Mouse (Mus musculus) heart, embryonic 12.5 days (tissue): ENCODE results near the gene Copa. TPM values are rescaled to one million over a fixed set of nuclear protein-coding genes. Genes with fewer than 3 reads are reported as not detected.

Source experiments
- ATAC-seq: fragments of 200-750 bp; cut with Nextera tagmentation; 2 replicates; pipeline ENCODE4 v1.8.0; 2017; ENCODE audit warnings: moderate TSS enrichment, moderate library complexity; ENCODE audit not compliant: insufficient number of reproducible peaks, low FRiP score
- H3K27ac ChIP-seq: fragments of 300-500 bp; sonication (generic); 2 replicates; pipeline ENCODE4 v1.5.1; 2016; ENCODE audit warnings: mild to moderate bottlenecking, moderate library complexity; ENCODE audit not compliant: poor library complexity, severe bottlenecking
- H3K27me3 ChIP-seq: fragments of 300-500 bp; sonication (generic); replicated peaks from 2 replicates; pipeline ENCODE4 v1.6.1; 2016; ENCODE audit warnings: mild to moderate bottlenecking, moderate library complexity
- H3K36me3 ChIP-seq: fragments of 300-500 bp; sonication (generic); 2 replicates; pipeline ENCODE4 v1.6.1; 2016; ENCODE audit warnings: mild to moderate bottlenecking, moderate library complexity
- H3K4me1 ChIP-seq: fragments of 300-500 bp; sonication (generic); replicated peaks from 2 replicates; pipeline ENCODE4 v1.6.1; 2016; ENCODE audit warnings: mild to moderate bottlenecking
- H3K4me2 ChIP-seq: fragments of 300-500 bp; sonication (generic); 2 replicates; pipeline ENCODE4 v1.6.1; 2016; ENCODE audit warnings: mild to moderate bottlenecking, moderate library complexity
- H3K4me3 ChIP-seq: fragments of 300-500 bp; sonication (generic); 2 replicates; pipeline ENCODE4 v1.5.1; 2016; ENCODE audit warnings: mild to moderate bottlenecking
- H3K9ac ChIP-seq: fragments of 300-500 bp; sonication (generic); 2 replicates; pipeline ENCODE4 v1.6.1; 2016; ENCODE audit warnings: mild to moderate bottlenecking, moderate library complexity
- H3K9me3 ChIP-seq: fragments of 300-500 bp; sonication (generic); replicated peaks from 2 replicates; pipeline ENCODE4 v1.6.1; 2016; ENCODE audit warnings: mild to moderate bottlenecking, moderate library complexity
- WGBS: fragments of 180-500 bp; shearing (Covaris S2); methylation state at CpG from one replicate; pipeline ENCODE4 v1.1.7; 2016; 5-methylcytosine and 5-hydroxymethylcytosine counted together
- polyA plus RNA-seq: library from polyadenylated mRNA; unstranded; fragments of >200 nt; fragmentation: Nextera tagmentation; extraction: Ambion mirVana; gene quantifications from 2 replicates; pipeline ENCODE4 v1.2.1, GENCODE M21; 2016

Copa gene
- polyA plus RNA-seq, 1 experiment from 2014 or later = 219 TPM

GRCm38 (mm10) chr1:172124572-172124971, 42.2 kb downstream of the Copa start:
- Histone ChIP-seq H3K9me3 (no peaks in the 10 kb centered on the region), H3K27me3 (no peaks in the 10 kb centered on the region), H3K4me3 (no peak overlapping the region), H3K9ac (no peak overlapping the region), H3K27ac (no peak overlapping the region), H3K36me3 (peaks cover 55% of the 10 kb centered on the region), H3K4me1 (peaks cover 12% of the 10 kb centered on the region), H3K4me2 (no peak overlapping the region)
- 75% methylated on average over 6 of the region's 6 CpGs for WGBS
- no peak for ATAC-seq

DNA sequence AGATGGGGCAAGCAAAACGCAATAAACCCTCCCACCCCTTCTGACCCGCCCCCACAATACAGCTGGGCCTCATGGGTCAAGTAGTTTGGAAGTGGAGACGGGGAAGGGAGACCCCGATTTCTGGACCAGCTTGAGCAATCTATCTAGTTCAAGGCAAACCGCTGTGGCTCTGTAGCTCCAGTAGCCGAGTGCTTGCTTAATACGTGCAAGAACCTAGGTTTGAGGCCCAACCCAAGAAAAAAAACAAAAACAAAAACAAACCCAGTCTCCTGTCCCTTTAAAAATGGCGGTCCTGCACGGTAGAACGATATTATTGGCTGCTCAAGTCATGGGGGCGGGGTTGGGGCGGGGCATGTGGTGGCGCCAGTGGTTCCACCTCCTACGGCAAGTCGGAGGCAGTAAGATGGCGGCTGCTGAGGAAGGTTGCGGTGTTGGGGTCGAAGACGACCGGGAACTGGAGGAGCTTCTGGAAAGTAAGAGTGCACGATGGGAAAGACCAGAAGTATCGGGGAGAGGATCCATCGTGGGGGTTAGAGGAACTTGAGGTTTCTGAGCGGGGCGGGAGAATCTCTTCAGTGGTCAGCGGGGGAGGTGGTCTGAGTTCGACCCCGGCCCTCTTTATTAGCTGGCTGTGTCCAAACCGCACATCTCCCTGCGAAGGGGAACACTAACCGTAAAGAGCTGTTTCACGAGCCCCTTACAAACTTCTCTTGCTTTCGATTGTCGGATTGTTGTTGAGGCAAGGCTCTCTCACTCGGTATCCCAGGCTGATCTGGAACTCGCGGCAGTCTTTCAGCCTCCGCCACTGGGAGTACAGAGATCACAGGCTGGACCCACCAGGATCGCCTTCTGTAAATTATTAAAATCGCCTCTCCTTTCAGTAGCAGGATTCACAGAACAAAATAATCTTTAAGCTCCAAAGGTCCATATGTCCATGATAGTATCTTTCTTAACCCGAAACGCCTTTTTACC, 44.3 kb downstream of the Copa start, which contains the start of gene Pex19:
Pex19 (plus strand) TSS at position 380 of the 972 bp plus-strand sequence.
- Histone ChIP-seq H3K9ac (peak within 1 kb of the TSS; percentile 96), H3K9me3 (no peaks in the 10 kb centered on the region), H3K27ac (no peak within 1 kb of the TSS; the same call in 1 of the 2 replicates), H3K4me3 (peak within 1 kb of the TSS; percentile 87), H3K4me1 (peaks cover 12% of the 10 kb centered on the region), H3K4me2 (peak within 1 kb of the TSS; percentile 79), H3K36me3 (peaks cover 55% of the 10 kb centered on the region), H3K27me3 (no peaks in the 10 kb centered on the region)
- under 1% methylated on average over 42 of the region's 42 CpGs for WGBS
- ATAC-seq = peak; percentile 98

- no peak for ATAC-seq
- 38% methylated on average over 5 of the region's 5 CpGs for WGBS
- H3K27me3 ChIP-seq = no peaks in the 10 kb centered on the region
- H3K4me1 ChIP-seq = peaks cover 12% of the 10 kb centered on the region
- peak overlapping the region; percentile 87 for H3K4me3 ChIP-seq
- H3K9ac ChIP-seq = peak overlapping the region; percentile 96
- H3K4me2 ChIP-seq = peak overlapping the region; percentile 79
- H3K9me3 ChIP-seq = no peaks in the 10 kb centered on the region
- H3K36me3 ChIP-seq = peaks cover 55% of the 10 kb centered on the region
- no peak overlapping the region for H3K27ac ChIP-seq
These were observed 45.2 kb downstream of the Copa start for GRCm38 (mm10) chr1:172127487-172127886.

GRCm38 (mm10) chr1:172128563-172128962, 46.2 kb downstream of the Copa start:
- no peak for ATAC-seq
- no peak overlapping the region for H3K27ac ChIP-seq
- no peak overlapping the region for H3K9ac ChIP-seq
- H3K4me1 ChIP-seq = peaks cover 12% of the 10 kb centered on the region
- H3K9me3 ChIP-seq = no peaks in the 10 kb centered on the region
- H3K27me3 ChIP-seq = no peaks in the 10 kb centered on the region
- no peak overlapping the region for H3K4me2 ChIP-seq
- H3K36me3 ChIP-seq = peaks cover 54% of the 10 kb centered on the region
- WGBS = 88% methylated on average over 15 of the region's 15 CpGs
- no peak overlapping the region for H3K4me3 ChIP-seq

GRCm38 (mm10) chr1:172129108-172129507, 46.8 kb downstream of the Copa start:
- WGBS = 62% methylated on average over 2 of the region's 2 CpGs
- no peaks in the 10 kb centered on the region for H3K9me3 ChIP-seq
- H3K27me3 ChIP-seq = no peaks in the 10 kb centered on the region
- H3K9ac ChIP-seq = no peak overlapping the region
- H3K4me1 ChIP-seq = peaks cover 12% of the 10 kb centered on the region
- H3K4me2 ChIP-seq = no peak overlapping the region
- no peak overlapping the region for H3K27ac ChIP-seq
- H3K4me3 ChIP-seq = no peak overlapping the region
- peaks cover 55% of the 10 kb centered on the region for H3K36me3 ChIP-seq
- ATAC-seq = no peak

DNA sequence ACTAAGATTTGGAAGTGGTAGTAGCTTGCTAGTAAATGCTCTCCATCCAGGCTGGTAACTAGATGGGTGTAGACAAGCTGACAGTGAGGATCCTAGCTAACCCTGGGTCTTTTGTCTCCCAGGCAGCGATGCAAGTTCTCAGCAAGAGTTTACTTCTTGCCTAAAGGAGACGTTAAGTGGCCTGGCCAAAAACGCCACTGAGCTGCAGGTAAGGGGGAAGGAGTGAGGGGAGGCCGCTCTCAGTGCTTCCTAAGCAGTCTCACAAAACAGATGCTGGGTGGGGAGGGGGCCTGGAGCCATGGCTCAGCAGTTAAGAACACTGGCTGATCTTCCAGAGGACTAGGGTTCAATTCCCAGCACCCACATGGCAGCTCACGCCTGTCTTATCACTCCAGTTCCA, 47.5 kb downstream of the Copa start:
- Histone ChIP-seq H3K9me3 (no peaks in the 10 kb centered on the region), H3K9ac (no peak overlapping the region), H3K36me3 (peaks cover 62% of the 10 kb centered on the region), H3K27ac (no peak overlapping the region), H3K27me3 (no peaks in the 10 kb centered on the region), H3K4me2 (no peak overlapping the region), H3K4me3 (no peak overlapping the region), H3K4me1 (peaks cover 12% of the 10 kb centered on the region)
- WGBS = 96% methylated on average over 5 of the region's 5 CpGs
- ATAC-seq = no peak

GRCm38 (mm10) chr1:172132319-172132718, 50.0 kb downstream of the Copa start:
- Histone ChIP-seq H3K9me3 (no peaks in the 10 kb centered on the region), H3K27me3 (no peaks in the 10 kb centered on the region), H3K36me3 (peaks cover 76% of the 10 kb centered on the region), H3K4me3 (no peak overlapping the region), H3K4me2 (no peak overlapping the region), H3K27ac (no peak overlapping the region), H3K4me1 (peaks cover 7% of the 10 kb centered on the region), H3K9ac (no peak overlapping the region)
- WGBS = 87% methylated on average over 7 of the region's 7 CpGs
- ATAC-seq = no peak

- Histone ChIP-seq H3K9me3 (no peaks in the 10 kb centered on the region), H3K36me3 (peaks cover 75% of the 10 kb centered on the region), H3K4me2 (no peak overlapping the region), H3K4me1 (no peaks in the 10 kb centered on the region), H3K27ac (no peak overlapping the region), H3K4me3 (no peak overlapping the region), H3K27me3 (no peaks in the 10 kb centered on the region), H3K9ac (no peak overlapping the region)
- whole genome bisulfite sequencing = 77% methylated on average over 7 of the region's 7 CpGs
- ATAC-seq = no peak
These were observed 51.2 kb downstream of the Copa start for GRCm38 (mm10) chr1:172133535-172133934.

- WGBS = 86% methylated on average over 4 of the region's 4 CpGs
- no peak overlapping the region for H3K4me3 ChIP-seq
- H3K9me3 ChIP-seq = no peaks in the 10 kb centered on the region
- no peak overlapping the region for H3K27ac ChIP-seq
- no peaks in the 10 kb centered on the region for H3K27me3 ChIP-seq
- H3K4me2 ChIP-seq = no peak overlapping the region
- peaks cover 69% of the 10 kb centered on the region for H3K36me3 ChIP-seq
- no peak for ATAC-seq
- H3K9ac ChIP-seq = no peak overlapping the region
- no peaks in the 10 kb centered on the region for H3K4me1 ChIP-seq
These were observed 51.7 kb downstream of the Copa start for GRCm38 (mm10) chr1:172134072-172134471.

- no peak for ATAC-seq
- Histone ChIP-seq H3K4me1 (no peaks in the 10 kb centered on the region), H3K36me3 (peaks cover 10% of the 10 kb centered on the region), H3K9ac (no peak overlapping the region), H3K9me3 (no peaks in the 10 kb centered on the region), H3K4me3 (no peak overlapping the region), H3K27me3 (no peaks in the 10 kb centered on the region), H3K4me2 (no peak overlapping the region), H3K27ac (no peak overlapping the region)
- 83% methylated on average over 2 of the region's 2 CpGs for WGBS
These were observed 57.8 kb downstream of the Copa start for GRCm38 (mm10) chr1:172140160-172140559.

DNA sequence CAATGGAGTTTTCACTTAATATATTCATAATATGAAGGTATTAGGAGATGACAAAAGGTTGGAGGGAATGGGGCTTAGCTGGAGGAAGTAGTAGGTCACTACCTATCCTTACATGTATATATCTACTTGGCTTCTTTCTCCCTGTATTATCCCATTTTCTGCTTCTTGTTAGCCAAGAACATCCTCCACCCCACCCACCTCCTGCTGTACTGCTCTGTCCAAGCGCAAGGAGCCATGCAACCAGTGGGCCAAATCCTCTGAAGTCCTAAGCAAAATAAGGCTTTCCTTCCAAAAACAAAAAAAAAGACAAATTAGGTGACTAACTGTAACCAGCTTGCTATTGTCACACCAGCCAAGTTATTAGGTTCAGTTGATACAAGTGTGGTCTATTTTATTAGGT, 58.5 kb downstream of the Copa start:
- H3K36me3 ChIP-seq = peaks cover 6% of the 10 kb centered on the region
- no peak overlapping the region for H3K4me2 ChIP-seq
- no peaks in the 10 kb centered on the region for H3K4me1 ChIP-seq
- H3K9ac ChIP-seq = no peak overlapping the region
- no peaks in the 10 kb centered on the region for H3K9me3 ChIP-seq
- no peak for ATAC-seq
- no peaks in the 10 kb centered on the region for H3K27me3 ChIP-seq
- H3K4me3 ChIP-seq = no peak overlapping the region
- no peak overlapping the region for H3K27ac ChIP-seq
- 89% methylated on average over 1 of the region's 1 CpGs for WGBS
